Mouse (Mus musculus): ENCODE measurements at regions not wholly inside any gene's neighbourhood (a gene's known extent, or its start where the extent isn't known, plus 50 kb on each side); places are given as distances from the start of the nearest gene placed in this dataset.

DNA sequence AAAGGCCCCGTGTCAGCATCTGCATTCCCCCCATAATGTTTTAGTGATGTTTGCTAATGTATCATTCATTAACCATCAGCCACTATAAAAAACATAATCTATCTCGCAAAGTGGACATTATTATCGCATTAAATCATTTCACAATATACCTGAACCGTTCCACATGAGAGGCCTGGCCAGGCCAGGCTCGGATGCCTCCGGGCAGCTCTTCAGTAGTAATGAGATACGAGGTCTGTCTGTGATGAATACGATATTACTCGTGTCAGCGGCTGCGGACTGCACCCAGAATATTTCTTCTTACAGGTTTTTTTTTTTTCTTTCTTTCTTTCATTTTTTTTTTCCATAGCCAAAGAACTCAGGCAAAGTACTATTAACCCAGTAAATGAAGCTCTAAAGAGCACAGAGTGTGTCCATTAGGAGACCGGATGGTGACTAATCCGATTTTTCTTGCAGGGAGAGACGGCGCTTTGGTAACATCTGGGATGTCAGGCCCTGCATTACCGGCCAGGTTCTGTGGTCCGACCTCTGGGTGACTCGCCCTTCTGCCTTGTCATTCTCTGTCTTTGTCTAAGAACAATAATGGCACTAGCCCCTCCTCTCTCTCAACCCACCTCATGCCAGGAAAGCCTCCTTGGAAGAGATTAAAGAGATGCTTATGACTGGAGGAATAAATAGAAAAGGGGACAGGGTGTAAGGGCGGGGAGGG lies 145.5 kb downstream of the Slc35b3 start:
- H3K4me1 ChIP-seq (replicated peaks), result peaks cover 8% of the 10 kb centered on the region; the same call in 1 of the 2 replicates
- H3K27me3 ChIP-seq, result no peaks in the 10 kb centered on the region
- no peaks in the 10 kb centered on the region for H3K36me3 ChIP-seq
- no peak overlapping the region for H3K4me3 ChIP-seq
- no peaks in the 10 kb centered on the region for H3K9me3 ChIP-seq
- no peak overlapping the region for H3K4me2 ChIP-seq
- peak; percentile 61; the same call in 1 of the 2 replicates for ATAC-seq (ENCODE audit: low FRiP score, low read depth)
- 52% methylated on average over 19 of the region's 19 CpGs for WGBS
- no peak overlapping the region for H3K9ac ChIP-seq
- no peak overlapping the region for H3K27ac ChIP-seq (replicated peaks)

DNA sequence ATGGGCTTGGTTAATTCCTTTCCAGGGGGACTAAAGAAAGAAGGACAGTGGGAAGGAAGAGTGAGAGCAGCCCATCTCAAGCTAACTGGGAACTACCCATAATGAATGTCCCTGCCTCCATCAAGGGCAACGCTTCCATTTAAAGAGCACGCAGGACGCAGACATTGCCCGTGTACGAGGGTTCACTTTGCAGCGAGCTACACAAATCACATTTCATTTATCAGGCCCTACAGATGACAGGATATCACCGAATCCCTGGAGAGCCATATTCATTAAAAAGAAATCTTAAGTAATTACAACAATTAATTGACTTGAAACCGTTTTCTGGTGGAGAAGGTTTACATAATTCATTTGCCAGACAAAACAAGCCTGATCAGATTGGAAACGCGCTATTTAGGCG lies 139.7 kb upstream of the Eef1e1 start:
- no peaks in the 10 kb centered on the region for H3K27me3 ChIP-seq
- H3K9me3 ChIP-seq, result no peaks in the 10 kb centered on the region
- no peaks in the 10 kb centered on the region; the same call in 1 of the 2 replicates for H3K4me1 ChIP-seq (replicated peaks)
- H3K4me2 ChIP-seq, result peak overlapping the region; percentile 44
- no peaks in the 10 kb centered on the region for H3K36me3 ChIP-seq
- no peak for ATAC-seq (ENCODE audit: low FRiP score, low read depth)
- 40% methylated on average over 11 of the region's 11 CpGs for WGBS
- H3K4me3 ChIP-seq, result peak overlapping the region; percentile 7; the same call in 1 of the 2 replicates
- H3K9ac ChIP-seq, result no peak overlapping the region
- peak overlapping the region; percentile 53 for H3K27ac ChIP-seq (replicated peaks)

DNA sequence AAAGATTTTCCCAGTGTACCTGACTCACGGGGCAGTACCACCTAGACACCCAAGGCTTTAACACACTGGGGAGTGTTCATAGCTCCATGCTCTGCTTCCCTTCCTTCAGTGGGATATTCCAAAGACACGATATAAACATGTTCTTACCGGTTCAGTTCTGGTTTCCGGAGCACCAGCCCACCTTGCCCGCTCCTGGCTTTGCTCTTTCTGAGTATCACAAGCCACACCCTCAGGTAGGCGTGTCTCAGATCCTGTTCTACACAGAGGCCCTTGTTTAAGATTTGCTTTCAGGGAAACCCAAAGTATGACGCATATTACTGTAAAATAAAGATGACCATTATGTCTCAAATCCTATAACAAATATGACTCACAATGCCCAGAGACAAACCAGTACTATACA lies 134.6 kb upstream of the Eef1e1 start:
- 42% methylated on average over 7 of the region's 7 CpGs for WGBS
- 0 out of 2 replicates have a peak, but pooled peaks cover 2% of the 10 kb centered on the region for H3K27me3 ChIP-seq
- H3K9ac ChIP-seq, result no peak overlapping the region
- H3K4me2 ChIP-seq, result no peak overlapping the region
- no peak overlapping the region for H3K4me3 ChIP-seq
- H3K36me3 ChIP-seq, result no peaks in the 10 kb centered on the region
- no peaks in the 10 kb centered on the region for H3K4me1 ChIP-seq (replicated peaks)
- H3K9me3 ChIP-seq, result no peaks in the 10 kb centered on the region
- ATAC-seq (ENCODE audit: low FRiP score, low read depth), result no peak
- no peak overlapping the region for H3K27ac ChIP-seq (replicated peaks)

DNA sequence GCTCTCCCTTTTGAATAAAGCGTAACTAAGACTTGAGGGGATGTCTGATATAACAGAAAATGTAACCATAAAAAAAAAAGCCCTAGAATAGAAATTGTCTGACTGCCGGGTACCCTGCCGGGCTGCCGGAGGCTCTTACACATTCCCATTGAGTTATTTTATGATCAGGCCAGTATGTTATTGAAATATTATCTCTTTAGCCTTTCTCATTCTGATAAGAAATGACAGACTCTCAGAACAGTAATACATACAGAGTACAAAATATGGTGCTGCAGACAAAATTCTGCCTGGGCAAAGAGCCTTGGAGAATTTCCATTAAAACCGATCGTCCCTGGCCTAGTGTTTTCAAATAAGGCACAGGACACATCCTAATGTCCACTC lies 121.8 kb upstream of the Eef1e1 start:
- 32% methylated on average over 6 of the region's 6 CpGs for WGBS
- H3K9me3 ChIP-seq, result no peaks in the 10 kb centered on the region
- no peak overlapping the region for H3K9ac ChIP-seq
- H3K27me3 ChIP-seq, result no peaks in the 10 kb centered on the region
- H3K36me3 ChIP-seq, result no peaks in the 10 kb centered on the region
- no peak for ATAC-seq (ENCODE audit: low FRiP score, low read depth)
- no peak overlapping the region for H3K4me3 ChIP-seq
- no peak overlapping the region for H3K4me2 ChIP-seq
- peaks cover 15% of the 10 kb centered on the region for H3K4me1 ChIP-seq (replicated peaks)
- peak overlapping the region; percentile 20; the same call in 1 of the 2 replicates for H3K27ac ChIP-seq (replicated peaks)

DNA sequence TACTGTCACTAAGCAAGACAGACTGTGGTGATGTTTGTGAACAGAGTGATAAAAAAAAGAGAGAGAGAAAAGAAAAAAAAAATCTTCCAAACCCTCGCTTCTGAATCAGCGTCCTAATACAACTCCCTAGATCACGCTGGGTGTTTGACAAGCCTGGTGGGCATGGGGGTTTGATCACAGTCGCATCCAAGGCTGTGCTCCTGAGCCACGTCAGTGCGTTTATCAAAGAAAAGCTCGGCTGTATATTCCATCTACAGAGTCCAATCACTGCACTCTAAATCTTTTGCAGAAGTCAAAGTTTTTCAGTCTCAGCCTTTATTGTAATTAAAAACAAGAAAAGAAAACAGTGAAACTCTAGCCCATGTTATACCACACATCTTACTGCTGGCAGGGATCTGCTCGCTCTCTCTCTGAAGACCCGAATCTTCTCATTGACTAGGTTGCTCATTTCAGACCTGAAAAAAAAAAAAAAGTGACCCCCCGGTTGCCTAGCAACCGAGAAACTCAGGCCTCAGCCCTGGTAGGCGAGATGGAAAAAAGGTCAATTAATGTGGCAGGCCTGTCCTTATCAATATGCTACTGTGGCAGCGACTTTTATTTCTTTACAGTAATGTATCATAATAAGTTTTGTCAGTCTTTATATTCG lies 121.2 kb upstream of the Eef1e1 start:
- no peaks in the 10 kb centered on the region for H3K27me3 ChIP-seq
- H3K36me3 ChIP-seq, result no peaks in the 10 kb centered on the region
- WGBS, result 21% methylated on average over 14 of the region's 14 CpGs
- H3K4me3 ChIP-seq, result no peak overlapping the region
- 0 out of 2 replicates have a peak overlapping the region, but pooled peaks have one; percentile 13 for H3K4me2 ChIP-seq
- peaks cover 15% of the 10 kb centered on the region for H3K4me1 ChIP-seq (replicated peaks)
- no peaks in the 10 kb centered on the region for H3K9me3 ChIP-seq
- peak; percentile 59; the same call in 1 of the 2 replicates for ATAC-seq (ENCODE audit: low FRiP score, low read depth)
- no peak overlapping the region for H3K9ac ChIP-seq
- peak overlapping the region; percentile 38; the same call in 1 of the 2 replicates for H3K27ac ChIP-seq (replicated peaks)

DNA sequence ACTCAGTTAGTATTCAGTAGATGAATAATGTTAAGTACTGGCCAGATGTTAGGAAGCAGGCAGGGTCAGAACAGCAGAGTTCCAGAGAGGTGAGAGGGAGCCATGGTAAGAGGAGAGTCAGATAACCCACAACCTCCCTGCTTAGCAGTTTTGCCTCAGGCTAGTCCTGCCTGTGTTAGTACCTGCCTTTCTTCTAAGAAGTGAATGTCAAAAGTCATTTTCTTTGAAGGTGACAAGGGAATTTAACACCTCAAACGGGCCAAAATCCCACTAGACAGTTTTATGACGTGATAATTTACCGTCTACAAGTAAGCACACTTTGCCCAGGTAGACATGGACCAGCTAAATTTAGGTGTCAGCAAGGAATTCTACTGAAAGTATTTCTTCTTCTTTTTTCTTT lies 117.7 kb upstream of the Eef1e1 start:
- H3K9me3 ChIP-seq, result no peaks in the 10 kb centered on the region
- no peak overlapping the region for H3K4me2 ChIP-seq
- H3K4me1 ChIP-seq (replicated peaks), result peaks cover 14% of the 10 kb centered on the region
- no peak overlapping the region for H3K9ac ChIP-seq
- ATAC-seq (ENCODE audit: low FRiP score, low read depth), result no peak
- H3K27me3 ChIP-seq, result no peaks in the 10 kb centered on the region
- H3K36me3 ChIP-seq, result no peaks in the 10 kb centered on the region
- 85% methylated on average over 3 of the region's 3 CpGs for WGBS
- no peak overlapping the region for H3K4me3 ChIP-seq
- no peak overlapping the region for H3K27ac ChIP-seq (replicated peaks)

DNA sequence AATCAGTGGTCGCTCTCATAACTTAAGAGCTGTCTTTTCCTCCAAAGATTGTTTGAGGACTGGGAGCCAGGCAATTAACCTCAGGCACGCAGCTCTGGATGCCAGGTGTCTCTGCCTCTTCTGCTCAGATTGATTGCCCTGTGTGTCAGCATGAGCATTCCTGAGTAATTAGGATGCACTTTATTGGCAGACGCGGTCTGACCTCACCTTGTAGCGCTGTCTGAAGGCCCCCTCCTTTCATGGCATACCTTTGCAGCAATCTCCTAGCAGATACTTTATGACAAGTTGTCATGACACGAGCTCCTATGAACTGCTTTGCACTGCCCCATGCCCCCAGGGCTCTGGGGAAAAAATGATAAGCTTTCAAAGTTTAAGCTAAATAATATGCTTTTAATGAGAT lies 114.1 kb upstream of the Eef1e1 start:
- Histone ChIP-seq H3K4me3 (no peak overlapping the region), H3K27ac (replicated peaks) (no peak overlapping the region), H3K4me2 (no peak overlapping the region), H3K27me3 (no peaks in the 10 kb centered on the region), H3K36me3 (no peaks in the 10 kb centered on the region), H3K9ac (no peak overlapping the region), H3K9me3 (no peaks in the 10 kb centered on the region), H3K4me1 (replicated peaks) (no peaks in the 10 kb centered on the region)
- no peak for ATAC-seq (ENCODE audit: low FRiP score, low read depth)
- WGBS, result 76% methylated on average over 6 of the region's 6 CpGs

DNA sequence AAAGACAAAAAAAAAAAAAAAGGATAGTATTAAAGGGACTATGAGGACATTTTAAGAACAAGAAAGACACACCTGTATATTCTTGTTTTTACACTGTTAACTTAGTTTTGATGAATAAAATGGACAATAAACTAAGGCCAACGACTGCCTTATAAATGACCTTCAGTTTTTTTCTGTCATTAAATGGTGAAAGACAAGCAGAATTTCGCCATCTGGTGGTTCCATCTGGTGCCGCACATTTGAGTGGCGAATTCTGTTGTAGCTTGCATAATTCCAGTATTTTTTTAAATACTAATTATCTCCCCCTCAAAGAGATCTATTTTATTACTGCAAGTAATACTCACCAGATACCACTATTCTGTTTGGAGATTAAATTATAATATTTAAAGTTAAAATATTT lies 107.3 kb upstream of the Eef1e1 start:
- 45% methylated on average over 4 of the region's 4 CpGs for WGBS
- Histone ChIP-seq H3K9ac (no peak overlapping the region), H3K36me3 (no peaks in the 10 kb centered on the region), H3K9me3 (no peaks in the 10 kb centered on the region), H3K4me1 (replicated peaks) (no peaks in the 10 kb centered on the region), H3K4me2 (no peak overlapping the region), H3K4me3 (no peak overlapping the region), H3K27me3 (no peaks in the 10 kb centered on the region), H3K27ac (replicated peaks) (no peak overlapping the region)
- no peak for ATAC-seq (ENCODE audit: low FRiP score, low read depth)

DNA sequence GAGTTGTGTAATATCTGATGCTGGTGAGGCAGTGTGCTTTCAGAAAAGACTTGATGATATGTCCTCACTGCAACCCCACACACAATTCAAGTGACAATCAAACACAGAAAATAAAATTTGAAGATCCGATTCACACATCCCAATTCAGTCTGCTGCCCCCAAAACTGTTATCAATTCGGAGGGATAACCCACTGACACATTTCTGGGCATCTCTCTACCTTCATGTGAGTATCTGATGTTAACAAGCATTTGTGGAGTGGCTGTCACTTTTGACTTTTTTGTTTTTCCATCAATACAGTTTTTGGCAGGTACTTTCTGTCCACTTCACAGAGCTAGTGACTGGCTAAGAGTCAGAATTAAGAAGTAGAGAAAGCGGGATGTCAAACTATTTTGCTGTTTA lies 101.4 kb upstream of the Eef1e1 start:
- no peaks in the 10 kb centered on the region for H3K4me1 ChIP-seq (replicated peaks)
- H3K4me2 ChIP-seq, result no peak overlapping the region
- no peak overlapping the region for H3K9ac ChIP-seq
- H3K36me3 ChIP-seq, result no peaks in the 10 kb centered on the region
- 92% methylated on average over 3 of the region's 3 CpGs for WGBS
- H3K27ac ChIP-seq (replicated peaks), result no peak overlapping the region
- H3K9me3 ChIP-seq, result no peaks in the 10 kb centered on the region
- H3K4me3 ChIP-seq, result no peak overlapping the region
- no peaks in the 10 kb centered on the region for H3K27me3 ChIP-seq
- no peak for ATAC-seq (ENCODE audit: low FRiP score, low read depth)

DNA sequence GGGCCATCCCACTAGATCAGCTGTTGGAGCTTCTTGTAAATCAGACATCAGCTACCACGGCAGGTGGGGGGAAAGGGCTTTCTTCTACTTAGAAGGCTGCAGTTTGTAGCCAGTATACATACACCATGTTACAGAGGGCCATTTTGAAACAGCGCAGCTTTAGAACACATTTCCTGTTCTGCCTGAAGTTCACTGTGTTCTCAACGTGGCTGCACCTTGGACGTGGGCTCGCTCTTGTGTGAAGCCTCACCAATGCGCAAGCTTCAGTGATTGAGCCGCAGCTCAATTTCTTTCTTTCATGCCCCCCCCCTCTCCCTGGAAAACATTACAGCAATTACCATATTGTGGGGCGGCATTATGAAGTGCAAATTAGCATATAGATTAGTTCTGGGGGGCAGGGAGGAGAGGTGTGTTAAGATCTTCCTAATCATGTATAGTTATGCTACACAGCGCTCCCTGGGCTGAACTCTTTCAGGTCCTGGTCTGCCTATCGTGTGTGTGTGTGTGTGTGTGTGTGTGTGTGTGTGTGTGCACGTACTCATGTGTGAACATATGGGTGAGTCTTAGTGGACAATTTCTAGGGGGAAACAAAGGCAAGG lies 97.9 kb upstream of the Eef1e1 start:
- H3K4me2 ChIP-seq, result no peak overlapping the region
- H3K4me1 ChIP-seq (replicated peaks), result no peaks in the 10 kb centered on the region
- no peaks in the 10 kb centered on the region for H3K36me3 ChIP-seq
- H3K9ac ChIP-seq, result no peak overlapping the region
- no peak overlapping the region for H3K4me3 ChIP-seq
- no peak overlapping the region for H3K27ac ChIP-seq (replicated peaks)
- no peaks in the 10 kb centered on the region for H3K27me3 ChIP-seq
- ATAC-seq (ENCODE audit: low FRiP score, low read depth), result 0 out of 2 replicates have a peak, but pooled peaks have one; percentile 34
- no peaks in the 10 kb centered on the region for H3K9me3 ChIP-seq
- 51% methylated on average over 11 of the region's 11 CpGs for whole genome bisulfite sequencing

DNA sequence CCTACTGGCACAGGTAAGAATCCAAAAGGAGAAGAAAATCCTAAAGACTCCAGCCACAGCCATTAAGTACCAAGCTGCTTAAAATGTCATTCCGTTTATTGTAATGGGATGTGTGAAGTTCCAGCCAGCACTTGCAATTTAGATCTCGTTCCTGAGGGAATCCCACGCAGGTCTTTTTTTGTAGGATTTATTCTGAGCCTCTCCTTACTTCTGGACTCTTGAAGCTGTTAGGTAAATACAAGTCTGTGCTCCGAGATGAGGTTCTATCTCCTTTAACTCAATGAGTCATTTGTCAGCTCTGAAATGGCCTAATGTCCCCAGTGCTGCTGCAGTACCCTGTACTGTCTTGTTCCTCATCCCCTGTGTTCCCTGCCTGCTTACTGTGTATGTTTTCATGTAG lies 94.9 kb upstream of the Eef1e1 start:
- Histone ChIP-seq H3K27ac (replicated peaks) (no peak overlapping the region), H3K4me2 (no peak overlapping the region), H3K36me3 (no peaks in the 10 kb centered on the region), H3K27me3 (no peaks in the 10 kb centered on the region), H3K4me1 (replicated peaks) (no peaks in the 10 kb centered on the region), H3K9ac (no peak overlapping the region), H3K9me3 (no peaks in the 10 kb centered on the region), H3K4me3 (no peak overlapping the region)
- no peak for ATAC-seq (ENCODE audit: low FRiP score, low read depth)
- WGBS, result 75% methylated on average over 4 of the region's 4 CpGs

DNA sequence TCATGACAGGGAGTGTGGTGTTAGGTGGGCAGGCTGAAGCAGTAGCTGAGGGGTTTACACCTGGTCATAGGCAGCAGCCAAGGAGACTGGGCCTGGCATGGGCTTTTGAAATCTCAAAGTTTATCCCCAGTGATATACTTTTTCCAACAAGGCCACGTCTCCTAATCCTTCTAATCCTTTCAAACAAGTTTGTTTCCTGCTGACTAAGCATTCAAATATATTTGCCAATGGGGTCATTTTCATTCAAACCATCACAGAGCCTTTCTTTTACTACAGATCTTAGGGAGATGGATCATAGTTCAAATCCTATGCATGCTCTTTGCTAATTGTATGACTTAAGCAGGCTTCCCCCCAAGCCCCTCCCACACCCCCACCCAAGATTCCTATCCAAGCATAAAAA lies 93.0 kb upstream of the Eef1e1 start:
- Histone ChIP-seq H3K36me3 (no peaks in the 10 kb centered on the region), H3K4me3 (no peak overlapping the region), H3K9ac (no peak overlapping the region), H3K4me1 (replicated peaks) (no peaks in the 10 kb centered on the region), H3K27me3 (no peaks in the 10 kb centered on the region), H3K27ac (replicated peaks) (no peak overlapping the region), H3K4me2 (no peak overlapping the region), H3K9me3 (no peaks in the 10 kb centered on the region)
- no peak for ATAC-seq (ENCODE audit: low FRiP score, low read depth)
- 97% methylated on average over 1 of the region's 1 CpGs for WGBS
